Mouse (Mus musculus): Measurements from ENCODE around the gene Ago3. TPM values are rescaled to one million over a fixed set of nuclear protein-coding genes. Genes with fewer than 3 reads are reported as not detected.

Gene Ago3
- polyA plus RNA-seq, 1 experiment: 21.9 TPM

GRCm38 (mm10) chr4:126316443-126317040 lies 112.8 kb downstream of the Ago3 start:
- H3K4me1 ChIP-seq (ENCODE audit: control insufficient read depth, insufficient read depth, low read length): peaks cover 7% of the 10 kb centered on the region

GRCm38 (mm10) chr4:126315931-126316330 lies 113.4 kb downstream of the Ago3 start:
- peaks cover 7% of the 10 kb centered on the region for H3K4me1 ChIP-seq (ENCODE audit: control insufficient read depth, insufficient read depth, low read length)
- TF ChIP-seq POLR2A (IDR thresholded peaks at IDR 0.05; ENCODE audit: borderline replicate concordance, low read depth, low read length) (no peak), CTCF (IDR thresholded peaks at IDR 0.05; ENCODE audit: low read depth, low read length) (no peak)
- no peak overlapping the region for H3K27ac ChIP-seq (ENCODE audit: insufficient read depth, low read depth, low read length)
- no peak overlapping the region for H3K4me3 ChIP-seq (ENCODE audit: insufficient read depth, low read length)

More at GRCm38 (mm10) chr4:126316443-126317040, 112.8 kb downstream of the Ago3 start:
- TF ChIP-seq CTCF (IDR thresholded peaks at IDR 0.05; ENCODE audit: low read depth, low read length): no peak
- TF ChIP-seq POLR2A (IDR thresholded peaks at IDR 0.05; ENCODE audit: borderline replicate concordance, low read depth, low read length): no peak
- H3K27ac ChIP-seq (ENCODE audit: insufficient read depth, low read depth, low read length): no peak overlapping the region
- H3K4me3 ChIP-seq (ENCODE audit: insufficient read depth, low read length): no peak overlapping the region

GRCm38 (mm10) chr4:126314393-126314792 lies 115.0 kb downstream of the Ago3 start:
- TF ChIP-seq CTCF (IDR thresholded peaks at IDR 0.05; ENCODE audit: low read depth, low read length): no peak
- no peak for TF ChIP-seq POLR2A (IDR thresholded peaks at IDR 0.05; ENCODE audit: borderline replicate concordance, low read depth, low read length)
- Histone ChIP-seq H3K4me1 (ENCODE audit: control insufficient read depth, insufficient read depth, low read length) (no peaks in the 10 kb centered on the region), H3K27ac (ENCODE audit: insufficient read depth, low read depth, low read length) (no peak overlapping the region), H3K4me3 (ENCODE audit: insufficient read depth, low read length) (no peak overlapping the region)

- no peak overlapping the region for H3K4me3 ChIP-seq (ENCODE audit: insufficient read depth, low read length)
- H3K27ac ChIP-seq (ENCODE audit: insufficient read depth, low read depth, low read length): no peak overlapping the region
- no peaks in the 10 kb centered on the region for H3K4me1 ChIP-seq (ENCODE audit: control insufficient read depth, insufficient read depth, low read length)
- TF ChIP-seq POLR2A (IDR thresholded peaks at IDR 0.05; ENCODE audit: borderline replicate concordance, low read depth, low read length) (no peak), CTCF (IDR thresholded peaks at IDR 0.05; ENCODE audit: low read depth, low read length) (no peak)
Measured at GRCm38 (mm10) chr4:126313202-126313601, 116.2 kb downstream of the Ago3 start.

GRCm38 (mm10) chr4:126311566-126312200 lies 117.7 kb downstream of the Ago3 start:
- H3K4me1 ChIP-seq (ENCODE audit: control insufficient read depth, insufficient read depth, low read length): no peaks in the 10 kb centered on the region

GRCm38 (mm10) chr4:126310344-126310743 lies 119.0 kb downstream of the Ago3 start:
- H3K4me1 ChIP-seq (ENCODE audit: control insufficient read depth, insufficient read depth, low read length): peaks cover 3% of the 10 kb centered on the region; the same call in 1 of the 2 replicates
- no peak for TF ChIP-seq POLR2A (IDR thresholded peaks at IDR 0.05; ENCODE audit: borderline replicate concordance, low read depth, low read length)
- no peak for TF ChIP-seq CTCF (IDR thresholded peaks at IDR 0.05; ENCODE audit: low read depth, low read length)
- no peak overlapping the region for H3K4me3 ChIP-seq (ENCODE audit: insufficient read depth, low read length)
- no peak overlapping the region for H3K27ac ChIP-seq (ENCODE audit: insufficient read depth, low read depth, low read length)

More at GRCm38 (mm10) chr4:126311566-126312200, 117.7 kb downstream of the Ago3 start:
- TF ChIP-seq POLR2A (IDR thresholded peaks at IDR 0.05; ENCODE audit: borderline replicate concordance, low read depth, low read length) (no peak), CTCF (IDR thresholded peaks at IDR 0.05; ENCODE audit: low read depth, low read length) (no peak)
- H3K27ac ChIP-seq (ENCODE audit: insufficient read depth, low read depth, low read length): no peak overlapping the region
- H3K4me3 ChIP-seq (ENCODE audit: insufficient read depth, low read length): no peak overlapping the region

- TF ChIP-seq CTCF (IDR thresholded peaks at IDR 0.05; ENCODE audit: low read depth, low read length): peak; percentile 87
- TF ChIP-seq POLR2A (IDR thresholded peaks at IDR 0.05; ENCODE audit: borderline replicate concordance, low read depth, low read length): no peak
- H3K27ac ChIP-seq (ENCODE audit: insufficient read depth, low read depth, low read length): no peak overlapping the region
- peaks cover 5% of the 10 kb centered on the region; the same call in 1 of the 2 replicates for H3K4me1 ChIP-seq (ENCODE audit: control insufficient read depth, insufficient read depth, low read length)
- no peak overlapping the region for H3K4me3 ChIP-seq (ENCODE audit: insufficient read depth, low read length)
Measured at GRCm38 (mm10) chr4:126309922-126310309, 119.4 kb downstream of the Ago3 start.

GRCm38 (mm10) chr4:126309211-126309921 lies 120.0 kb downstream of the Ago3 start:
- H3K27ac ChIP-seq (ENCODE audit: insufficient read depth, low read depth, low read length): no peak overlapping the region
- no peak overlapping the region for H3K4me3 ChIP-seq (ENCODE audit: insufficient read depth, low read length)
- peaks cover 5% of the 10 kb centered on the region; the same call in 1 of the 2 replicates for H3K4me1 ChIP-seq (ENCODE audit: control insufficient read depth, insufficient read depth, low read length)
- TF ChIP-seq POLR2A (IDR thresholded peaks at IDR 0.05; ENCODE audit: borderline replicate concordance, low read depth, low read length) (no peak), CTCF (IDR thresholded peaks at IDR 0.05; ENCODE audit: low read depth, low read length) (no peak)

- peaks cover 5% of the 10 kb centered on the region; the same call in 1 of the 2 replicates for H3K4me1 ChIP-seq (ENCODE audit: control insufficient read depth, insufficient read depth, low read length)
- TF ChIP-seq POLR2A (IDR thresholded peaks at IDR 0.05; ENCODE audit: borderline replicate concordance, low read depth, low read length) (no peak), CTCF (IDR thresholded peaks at IDR 0.05; ENCODE audit: low read depth, low read length) (no peak)
- H3K4me3 ChIP-seq (ENCODE audit: insufficient read depth, low read length): no peak overlapping the region
- no peak overlapping the region for H3K27ac ChIP-seq (ENCODE audit: insufficient read depth, low read depth, low read length)
Measured at GRCm38 (mm10) chr4:126306827-126307226, 122.5 kb downstream of the Ago3 start.

GRCm38 (mm10) chr4:126306058-126306457 lies 123.3 kb downstream of the Ago3 start:
- Histone ChIP-seq H3K27ac (ENCODE audit: insufficient read depth, low read depth, low read length) (no peak overlapping the region), H3K4me1 (ENCODE audit: control insufficient read depth, insufficient read depth, low read length) (peaks cover 5% of the 10 kb centered on the region; the same call in 1 of the 2 replicates), H3K4me3 (ENCODE audit: insufficient read depth, low read length) (no peak overlapping the region)
- TF ChIP-seq CTCF (IDR thresholded peaks at IDR 0.05; ENCODE audit: low read depth, low read length) (peak; percentile 28; the same call in 1 of the 2 replicates), POLR2A (IDR thresholded peaks at IDR 0.05; ENCODE audit: borderline replicate concordance, low read depth, low read length) (no peak)

Measured in bone marrow macrophage, adult 2 months (primary cell).